Mouse (Mus musculus): Measurements from ENCODE around the gene Ctbp2. TPM values are rescaled to one million over a fixed set of nuclear protein-coding genes. Genes with fewer than 3 reads are reported as not detected.

Ctbp2 gene
- total and polyA plus RNA-seq, 2 experiments from 2014 or later, result 27.9 to 71.3 TPM

GRCm38 (mm10) chr7:133139689-133140336 is 15.7 kb upstream of the Ctbp2 start:
- Histone ChIP-seq H3K4me3 (ENCODE audit: low read depth, low read length) (no peak overlapping the region), H3K27ac (ENCODE audit: low read depth) (no peak overlapping the region), H3K9ac (replicated peaks; ENCODE audit: low read depth, low read length) (no peak overlapping the region), H3K9me3 (replicated peaks; ENCODE audit: control insufficient read depth, low read length) (no peaks in the 10 kb centered on the region), H3K36me3 (replicated peaks; ENCODE audit: control insufficient read depth, insufficient read depth, low read length) (no peaks in the 10 kb centered on the region), H3K4me1 (ENCODE audit: control insufficient read depth, insufficient read depth) (no peaks in the 10 kb centered on the region), H3K4me2 (ENCODE audit: low read depth, low read length) (no peak overlapping the region), H3K27me3 (ENCODE audit: control insufficient read depth, insufficient read depth, low read length) (no peaks in the 10 kb centered on the region)
- ATAC-seq (ENCODE audit: insufficient read depth, low read depth) (no peak), DNase-seq (ENCODE audit: low spot score) (no peak)
- 82% methylated on average over 8 of the region's 8 CpGs for WGBS
- TF ChIP-seq CTCF (IDR thresholded peaks at IDR 0.05; ENCODE audit: low read depth) (no peak), EP300 (IDR thresholded peaks at IDR 0.05; ENCODE audit: low read depth) (no peak)

GRCm38 (mm10) chr7:133133552-133133951 is 9.4 kb upstream of the Ctbp2 start:
- WGBS, result 78% methylated on average over 5 of the region's 5 CpGs
- no peak overlapping the region for H3K9ac ChIP-seq (replicated peaks; ENCODE audit: low read depth, low read length)
- ATAC-seq (ENCODE audit: insufficient read depth, low read depth), result no peak
- H3K4me1 ChIP-seq (ENCODE audit: control insufficient read depth, insufficient read depth), result no peaks in the 10 kb centered on the region
- TF ChIP-seq EP300 (IDR thresholded peaks at IDR 0.05; ENCODE audit: low read depth) (no peak), CTCF (IDR thresholded peaks at IDR 0.05; ENCODE audit: low read depth) (peak; percentile 25)
- H3K27ac ChIP-seq (ENCODE audit: low read depth), result no peak overlapping the region
- no peaks in the 10 kb centered on the region for H3K27me3 ChIP-seq (ENCODE audit: control insufficient read depth, insufficient read depth, low read length)
- DNase-seq (ENCODE audit: low spot score), result no peak
- no peaks in the 10 kb centered on the region for H3K36me3 ChIP-seq (replicated peaks; ENCODE audit: control insufficient read depth, insufficient read depth, low read length)
- no peak overlapping the region for H3K4me2 ChIP-seq (ENCODE audit: low read depth, low read length)
- no peaks in the 10 kb centered on the region for H3K9me3 ChIP-seq (replicated peaks; ENCODE audit: control insufficient read depth, low read length)
- H3K4me3 ChIP-seq (ENCODE audit: low read depth, low read length), result no peak overlapping the region

- no peaks in the 10 kb centered on the region for H3K36me3 ChIP-seq (replicated peaks; ENCODE audit: control insufficient read depth, insufficient read depth, low read length)
- H3K27me3 ChIP-seq (ENCODE audit: control insufficient read depth, insufficient read depth, low read length), result no peaks in the 10 kb centered on the region
- H3K9ac ChIP-seq (replicated peaks; ENCODE audit: low read depth, low read length), result no peak overlapping the region
- DNase-seq (ENCODE audit: low spot score) (no peak), ATAC-seq (ENCODE audit: insufficient read depth, low read depth) (no peak)
- H3K27ac ChIP-seq (ENCODE audit: low read depth), result no peak overlapping the region
- WGBS, result 92% methylated on average over 5 of the region's 5 CpGs
- no peaks in the 10 kb centered on the region for H3K9me3 ChIP-seq (replicated peaks; ENCODE audit: control insufficient read depth, low read length)
- H3K4me3 ChIP-seq (ENCODE audit: low read depth, low read length), result no peak overlapping the region
- TF ChIP-seq EP300 (IDR thresholded peaks at IDR 0.05; ENCODE audit: low read depth) (no peak), CTCF (IDR thresholded peaks at IDR 0.05; ENCODE audit: low read depth) (no peak)
- no peak overlapping the region for H3K4me2 ChIP-seq (ENCODE audit: low read depth, low read length)
- H3K4me1 ChIP-seq (ENCODE audit: control insufficient read depth, insufficient read depth), result no peaks in the 10 kb centered on the region
Observed at GRCm38 (mm10) chr7:133132702-133133101, 8.5 kb upstream of the Ctbp2 start.

- H3K4me3 ChIP-seq (ENCODE audit: low read depth, low read length), result peak overlapping the region; percentile 93
- H3K4me2 ChIP-seq (ENCODE audit: low read depth, low read length), result peak overlapping the region; percentile 68
- no peak for ATAC-seq (ENCODE audit: insufficient read depth, low read depth)
- H3K36me3 ChIP-seq (replicated peaks; ENCODE audit: control insufficient read depth, insufficient read depth, low read length), result no peaks in the 10 kb centered on the region
- no peak for TF ChIP-seq EP300 (IDR thresholded peaks at IDR 0.05; ENCODE audit: low read depth)
- TF ChIP-seq CTCF (IDR thresholded peaks at IDR 0.05; ENCODE audit: low read depth), result no peak
- H3K27ac ChIP-seq (ENCODE audit: low read depth), result peak overlapping the region; percentile 97
- no peak for DNase-seq (ENCODE audit: low spot score)
- no peaks in the 10 kb centered on the region for H3K27me3 ChIP-seq (ENCODE audit: control insufficient read depth, insufficient read depth, low read length)
- 20% methylated on average over 34 of the region's 34 CpGs for WGBS
- no peaks in the 10 kb centered on the region for H3K9me3 ChIP-seq (replicated peaks; ENCODE audit: control insufficient read depth, low read length)
- peaks cover 9% of the 10 kb centered on the region; the same call in 1 of the 2 replicates for H3K4me1 ChIP-seq (ENCODE audit: control insufficient read depth, insufficient read depth)
- H3K9ac ChIP-seq (replicated peaks; ENCODE audit: low read depth, low read length), result peak overlapping the region; percentile 97
Observed at GRCm38 (mm10) chr7:133124701-133125485, 739 bp upstream of the Ctbp2 start.

- DNase-seq (ENCODE audit: low spot score) (peak; percentile 87), ATAC-seq (ENCODE audit: insufficient read depth, low read depth) (peak; percentile 59)
- H3K36me3 ChIP-seq (replicated peaks; ENCODE audit: control insufficient read depth, insufficient read depth, low read length), result no peaks in the 10 kb centered on the region
- H3K4me3 ChIP-seq (ENCODE audit: low read depth, low read length), result peak within 1 kb of the TSS; percentile 93
- peak within 1 kb of the TSS; percentile 68 for H3K4me2 ChIP-seq (ENCODE audit: low read depth, low read length)
- 3% methylated on average over 30 of the region's 53 CpGs for WGBS
- peak within 1 kb of the TSS; percentile 97 for H3K9ac ChIP-seq (replicated peaks; ENCODE audit: low read depth, low read length)
- H3K27ac ChIP-seq (ENCODE audit: low read depth), result peak within 1 kb of the TSS; percentile 97
- no peaks in the 10 kb centered on the region for H3K9me3 ChIP-seq (replicated peaks; ENCODE audit: control insufficient read depth, low read length)
- peaks cover 23% of the 10 kb centered on the region; the same call in 1 of the 2 replicates for H3K4me1 ChIP-seq (ENCODE audit: control insufficient read depth, insufficient read depth)
- TF ChIP-seq EP300 (IDR thresholded peaks at IDR 0.05; ENCODE audit: low read depth), result no peak; the same call in 1 of the 2 replicates
- TF ChIP-seq CTCF (IDR thresholded peaks at IDR 0.05; ENCODE audit: low read depth), result no peak
- no peaks in the 10 kb centered on the region for H3K27me3 ChIP-seq (ENCODE audit: control insufficient read depth, insufficient read depth, low read length)
Observed at GRCm38 (mm10) chr7:133123244-133123998, 733 bp downstream of the Ctbp2 start, which contains the start of gene Fgfr2. TSS of gene Fgfr2 (minus strand) at chr7:133123350.
